Mouse (Mus musculus) heart, postnatal 0 days (tissue): ENCODE results near the gene Cradd.

Experiments
- CTCF ChIP-seq: IDR thresholded peaks from 2 replicates; pipeline ENCODE4 v1.5.1; 2016; ENCODE audit warnings: antibody characterized with exemption, control low read depth, low read depth
- EP300 ChIP-seq: IDR thresholded peaks from 2 replicates; pipeline ENCODE4 v1.6.1; 2016; ENCODE audit warnings: antibody characterized with exemption, low read depth

- TF ChIP-seq CTCF (no peak), EP300 (no peak)
Measured at GRCm38 (mm10) chr10:95181553-95181952, 142.4 kb downstream of the Cradd start.
